Mouse (Mus musculus) liver, embryonic 13.5 days (tissue): ENCODE data around the gene Rtl3. TPM values are rescaled to one million over a fixed set of nuclear protein-coding genes. Genes with fewer than 3 reads are reported as not detected.

Experiments
- polyA plus RNA-seq: library from polyadenylated mRNA; unstranded; fragments of >200 nt; fragmentation: Nextera tagmentation; extraction: Ambion mirVana; gene quantifications from 2 replicates; pipeline ENCODE4 v1.2.1, GENCODE M21; 2015

The Rtl3 gene
- polyA plus RNA-seq, 1 experiment from 2014 or later: 2.6 TPM

Other genes starting within 250 kb of the Rtl3 start
- gene Cysltr1, start 237.0 kb downstream of the Rtl3 start, polyA plus RNA-seq: 1.4 and 1.5 TPM in 2 replicates
- gene Lpar4, start 80.0 kb upstream of the Rtl3 start, polyA plus RNA-seq: 3.5 and 4.3 TPM in 2 replicates
- 0.05 and 0.08 TPM in 2 replicates for gene P2ry10, start 247.8 kb upstream of the Rtl3 start, polyA plus RNA-seq